Mouse (Mus musculus) MEL (cell line): ENCODE measurements around the gene AC170998.1. TPM values are rescaled to one million over a fixed set of nuclear protein-coding genes. Genes with fewer than 3 reads are reported as not detected.

ENCODE experiments used
- DNase-seq: peaks from one replicate; pipeline ENCODE4 v3.0.0; 2011; ENCODE audit warnings: low read depth, low spot score
- H3K27ac ChIP-seq: 2 replicates; pipeline ENCODE4 v1.5.1; 2012; ENCODE audit warnings: low read depth, mild to moderate bottlenecking, control low read depth, low read length, moderate library complexity; ENCODE audit not compliant: control insufficient read depth
- H3K27me3 ChIP-seq, 2 experiments: fragments of 150-350 bp in 1 of 2; sonication (generic) in 1 of 2; 2 replicates each; pipeline ENCODE4 v1.6.1; 2012; ENCODE audit warnings: low read length in 2 of 2, mild to moderate bottlenecking in 2 of 2, improper control_type of control experiment in 1 of 2, moderate library complexity in 1 of 2; ENCODE audit not compliant: insufficient read depth in 2 of 2, control insufficient read depth in 1 of 2
- H3K36me3 ChIP-seq, 2 experiments: 2 replicates each; pipeline ENCODE4 v1.6.1; 2012 to 2014; ENCODE audit warnings: low read length in 2 of 2, improper control_type of control experiment in 1 of 2, inconsistent platforms in 1 of 2, mild to moderate bottlenecking in 1 of 2; ENCODE audit not compliant: insufficient read depth in 2 of 2, control insufficient read depth in 1 of 2
- H3K4me1 ChIP-seq, 2 experiments: fragments of 150-350 bp in 1 of 2; sonication (generic) in 1 of 2; 2 replicates each; pipeline ENCODE4 v1.6.1; 2012; ENCODE audit warnings: low read length in 2 of 2, improper control_type of control experiment in 1 of 2, mild to moderate bottlenecking in 1 of 2; ENCODE audit not compliant: insufficient read depth in 2 of 2, control insufficient read depth in 1 of 2
- H3K4me3 ChIP-seq, 2 experiments: fragments of 150-350 bp in 1 of 2; sonication (generic) in 1 of 2; 2 replicates each; pipeline ENCODE4 v1.5.1; 2012; ENCODE audit warnings: low read depth in 2 of 2, low read length in 2 of 2, mild to moderate bottlenecking in 2 of 2, moderate library complexity in 2 of 2, control low read depth in 1 of 2, improper control_type of control experiment in 1 of 2; ENCODE audit not compliant: control insufficient read depth in 1 of 2, insufficient read depth in 1 of 2
- H3K79me2 ChIP-seq: 2 replicates; pipeline ENCODE4 v1.6.1; 2012; ENCODE audit warnings: mild to moderate bottlenecking, low read length, moderate library complexity; ENCODE audit not compliant: control insufficient read depth, poor library complexity, insufficient read depth
- H3K9ac ChIP-seq: 2 replicates; pipeline ENCODE4 v1.6.1; 2012; ENCODE audit warnings: low read depth, mild to moderate bottlenecking, control low read depth, low read length, moderate library complexity; ENCODE audit not compliant: control insufficient read depth, poor library complexity, severe bottlenecking
- H3K9me3 ChIP-seq: fragments of 150-350 bp; sonication (generic); replicated peaks from 2 replicates; pipeline ENCODE4 v1.6.1; 2012; ENCODE audit warnings: mild to moderate bottlenecking, low read length, improper control_type of control experiment, moderate library complexity; ENCODE audit not compliant: insufficient read depth
- CHD1 ChIP-seq: IDR thresholded peaks from 2 replicates; pipeline ENCODE4 v1.6.1; 2012; ENCODE audit warnings: low read depth, mild to moderate bottlenecking, inconsistent platforms, low read length, improper control_type of control experiment
- CTCF ChIP-seq, 3 experiments: IDR thresholded peaks in 2 of 3; conservative IDR thresholded peaks in 1 of 3; 2 replicates each; pipeline ENCODE4 v1.5.1; 2011 to 2012; ENCODE audit warnings: low read length in 3 of 3, low read depth in 2 of 3, mild to moderate bottlenecking in 2 of 3, improper control_type of control experiment in 1 of 3, inconsistent platforms in 1 of 3, mixed read lengths in 1 of 3, moderate library complexity in 1 of 3; ENCODE audit not compliant: control insufficient read depth in 1 of 3, insufficient read depth in 1 of 3, poor library complexity in 1 of 3, severe bottlenecking in 1 of 3
- EP300 ChIP-seq, 2 experiments: IDR thresholded peaks; 2 replicates each; pipeline ENCODE4 v1.6.1; 2011; ENCODE audit warnings: improper control_type of control experiment in 2 of 2, low read length in 2 of 2, low read depth in 1 of 2, mild to moderate bottlenecking in 1 of 2
- ETS1 ChIP-seq: IDR thresholded peaks from 2 replicates; pipeline ENCODE4 v1.6.1; 2012; ENCODE audit warnings: low read depth, mild to moderate bottlenecking, inconsistent platforms, low read length, improper control_type of control experiment, moderate library complexity
- GATA1 ChIP-seq: IDR thresholded peaks from 2 replicates; pipeline ENCODE4 v1.6.1; 2011; ENCODE audit warnings: low read depth, low read length, improper control_type of control experiment
- HCFC1 ChIP-seq: IDR thresholded peaks from 2 replicates; pipeline ENCODE4 v1.6.1; 2012; ENCODE audit warnings: low read depth, mild to moderate bottlenecking, inconsistent platforms, low read length, improper control_type of control experiment, moderate library complexity
- JUND ChIP-seq: IDR thresholded peaks from 2 replicates; pipeline ENCODE4 v1.6.1; 2011; ENCODE audit warnings: low read depth, mild to moderate bottlenecking, improper control_type of control experiment, low read length
- MAX ChIP-seq: IDR thresholded peaks from 2 replicates; pipeline ENCODE4 v1.6.1; 2011; ENCODE audit warnings: low read length, improper control_type of control experiment
- MEF2A ChIP-seq: IDR thresholded peaks from 2 replicates; pipeline ENCODE4 v1.6.1; 2014; ENCODE audit warnings: low read depth, mild to moderate bottlenecking, inconsistent platforms, low read length, improper control_type of control experiment; ENCODE audit not compliant: poor library complexity, insufficient replicate concordance, severe bottlenecking; ENCODE audit errors: extremely low read depth
- MYC ChIP-seq: IDR thresholded peaks from 2 replicates; pipeline ENCODE4 v1.6.1; 2011; ENCODE audit warnings: low read depth, mild to moderate bottlenecking, low read length, improper control_type of control experiment, moderate library complexity
- NRF1 ChIP-seq: IDR thresholded peaks from 2 replicates; pipeline ENCODE4 v1.6.1; 2014; ENCODE audit warnings: low read depth, mild to moderate bottlenecking, inconsistent platforms, low read length, improper control_type of control experiment, moderate library complexity; ENCODE audit not compliant: poor library complexity, insufficient read depth, severe bottlenecking
- POLR2A ChIP-seq, 2 experiments: IDR thresholded peaks; 2 replicates each; pipeline ENCODE4 v1.6.1; 2011 to 2012; ENCODE audit warnings: low read length in 2 of 2, mild to moderate bottlenecking in 2 of 2, control low read depth in 1 of 2, improper control_type of control experiment in 1 of 2, low read depth in 1 of 2, moderate library complexity in 1 of 2; ENCODE audit not compliant: control insufficient read depth in 1 of 2, insufficient read depth in 1 of 2, poor library complexity in 1 of 2
- POLR2AphosphoS5 ChIP-seq: IDR thresholded peaks from 2 replicates; pipeline ENCODE4 v1.6.1; 2012; ENCODE audit warnings: low read depth, borderline replicate concordance, mild to moderate bottlenecking, inconsistent platforms, low read length, moderate library complexity, mixed read lengths
- RCOR1 ChIP-seq: IDR thresholded peaks from 2 replicates; pipeline ENCODE4 v1.6.1; 2012; ENCODE audit warnings: low read depth, mild to moderate bottlenecking, inconsistent platforms, low read length, improper control_type of control experiment
- SIN3A ChIP-seq: IDR thresholded peaks from 2 replicates; pipeline ENCODE4 v1.6.1; 2012; ENCODE audit warnings: low read length, improper control_type of control experiment, inconsistent platforms
- TAL1 ChIP-seq: IDR thresholded peaks from 2 replicates; pipeline ENCODE4 v1.6.1; 2012; ENCODE audit warnings: mild to moderate bottlenecking, inconsistent platforms, low read length, moderate library complexity, mixed read lengths
- TBP ChIP-seq: IDR thresholded peaks from 2 replicates; pipeline ENCODE4 v1.8.0; 2011; ENCODE audit warnings: low read depth, low read length, improper control_type of control experiment
- UBTF ChIP-seq: IDR thresholded peaks from 2 replicates; pipeline ENCODE4 v1.6.1; 2012; ENCODE audit warnings: low read depth, mild to moderate bottlenecking, inconsistent platforms, low read length, improper control_type of control experiment, moderate library complexity, borderline replicate concordance; ENCODE audit not compliant: insufficient read depth
- USF2 ChIP-seq, 2 experiments: IDR thresholded peaks; 2 replicates each; pipeline ENCODE4 v1.6.1; 2011 to 2012; ENCODE audit warnings: improper control_type of control experiment in 2 of 2, low read length in 2 of 2, borderline replicate concordance in 1 of 2, inconsistent platforms in 1 of 2, low read depth in 1 of 2, mild to moderate bottlenecking in 1 of 2; ENCODE audit not compliant: insufficient read depth in 1 of 2
- ZKSCAN1 ChIP-seq: IDR thresholded peaks from 2 replicates; pipeline ENCODE4 v1.6.1; 2012; ENCODE audit warnings: low read depth, mild to moderate bottlenecking, inconsistent platforms, low read length, improper control_type of control experiment, moderate library complexity
- ZMIZ1 ChIP-seq: IDR thresholded peaks from 2 replicates; pipeline ENCODE4 v1.6.1; 2012; ENCODE audit warnings: low read depth, mild to moderate bottlenecking, inconsistent platforms, low read length, improper control_type of control experiment, moderate library complexity
- polyA plus RNA-seq, 2 experiments: library from polyadenylated mRNA; stranded (reverse) in 1 of 2; unstranded in 1 of 2; fragments of >175 nt in 1 of 2; fragments of >200 nt in 1 of 2; gene quantifications; 2 replicates each; pipeline versions ENCODE4 v1.2.1 to v1.2.4; 2012; ENCODE audit warnings: low replicate concordance in 2 of 2, low read depth in 1 of 2; ENCODE audit not compliant: insufficient read length in 2 of 2, insufficient read depth in 1 of 2, missing spikeins in 1 of 2
- total RNA-seq: library from RNA; depleted of rRNA; stranded (reverse); fragments of 300-350 nt; gene quantifications from 2 replicates; pipeline ENCODE4 v1.2.3, GENCODE M21; 2012

The AC170998.1 gene
- total and polyA plus RNA-seq, 3 experiments: 0.42 TPM; not detected in 1

DNA sequence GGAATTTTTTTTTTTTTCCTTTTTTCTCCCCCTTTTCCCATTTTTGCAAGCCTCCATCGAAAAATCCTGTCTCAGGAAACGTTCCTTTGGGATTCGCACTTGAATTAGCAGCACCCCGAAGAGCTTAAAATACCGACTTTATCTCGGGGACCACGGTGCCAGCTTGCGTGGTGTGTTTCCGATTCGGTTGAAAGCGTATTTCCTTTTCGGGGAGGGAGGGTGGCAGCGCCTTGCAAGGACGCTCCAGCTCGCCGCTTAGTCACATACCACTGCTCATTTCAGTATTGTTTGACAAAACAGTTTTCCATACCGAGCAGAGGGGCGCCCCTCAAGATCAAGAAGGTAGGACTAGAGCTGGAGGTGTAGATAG, 33.6 kb upstream of the AC170998.1 start (continued):
- TF ChIP-seq EP300 (IDR thresholded peaks at IDR 0.05; ENCODE audit: low read depth in 1 of 2, low read length in 2 of 2) (peak in 1 of 2 experiments; percentile 72; a peak in 2 of 4 replicates), ETS1 (0 out of 2 replicates have a peak, but pooled peaks have one; percentile 36), UBTF (no peak), USF2 (IDR thresholded peaks at IDR 0.05; ENCODE audit: borderline replicate concordance in 1 of 2, insufficient read depth in 1 of 2, low read depth in 1 of 2, low read length in 2 of 2) (no peak), ZKSCAN1 (no peak), POLR2A (IDR thresholded peaks at IDR 0.05; ENCODE audit: control insufficient read depth in 1 of 2, insufficient read depth in 1 of 2, low read depth in 1 of 2, low read length in 2 of 2, poor library complexity in 1 of 2) (peak in 1 of 2 experiments; percentile 60; a peak in 2 of 4 replicates), CHD1 (0 out of 2 replicates have a peak, but pooled peaks have one; percentile 60), MYC (0 out of 2 replicates have a peak, but pooled peaks have one; percentile 54), HCFC1 (peak; percentile 57; the same call in 1 of the 2 replicates), POLR2AphosphoS5 (no peak), TAL1 (peak; percentile 77), TBP (peak; percentile 53; the same call in 1 of the 2 replicates), ZMIZ1 (no peak), CTCF (IDR thresholded peaks at IDR 0.05 in 2 of 3, conservative IDR thresholded peaks at IDR 0.05 in 1 of 3; ENCODE audit: control insufficient read depth in 1 of 3, insufficient read depth in 1 of 3, low read depth in 2 of 3, low read length in 3 of 3, poor library complexity in 1 of 3, severe bottlenecking in 1 of 3) (no peak), JUND (no peak), GATA1 (peak; percentile 63; the same call in 1 of the 2 replicates), MEF2A (0 out of 2 replicates have a peak, but pooled peaks have one; percentile 57), NRF1 (no peak)

DNA sequence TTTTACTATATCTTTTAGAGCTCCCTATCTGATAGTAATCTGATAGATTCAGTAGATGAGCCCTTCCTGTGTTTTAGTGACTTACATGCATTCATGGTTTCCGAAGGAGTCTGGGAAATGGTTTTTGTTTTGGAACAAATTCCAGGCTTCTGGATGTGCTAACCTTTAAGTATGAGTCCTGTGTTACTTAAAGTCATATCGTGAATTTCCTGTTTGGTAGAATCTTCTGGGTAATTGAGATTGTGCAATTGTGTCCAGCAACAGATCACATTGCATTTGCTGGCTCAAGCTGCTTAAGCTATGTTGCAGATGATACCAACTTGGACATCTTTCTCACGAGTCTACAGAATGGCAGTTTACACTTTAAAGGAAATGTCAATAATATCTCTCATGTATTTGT, 32.8 kb upstream of the AC170998.1 start:
- Histone ChIP-seq H3K4me1 (peaks cover 13 to 35% of the 10 kb centered on the region in 2 experiments), H3K27me3 (no peaks in the 10 kb centered on the region), H3K9me3 (no peaks in the 10 kb centered on the region), H3K36me3 (peaks cover 0 to 54% of the 10 kb centered on the region in 2 experiments; a peak in 2 of 4 replicates), H3K9ac (peak overlapping the region; percentile 97), H3K4me3 (peak overlapping the region; percentile 58 to 97), H3K27ac (no peak overlapping the region), H3K79me2 (peaks cover 65% of the 10 kb centered on the region)
- DNase-seq: no peak
- no peak for TF ChIP-seq SIN3A
- TF ChIP-seq HCFC1: no peak
- no peak for TF ChIP-seq NRF1
- TF ChIP-seq MAX: no peak
- peak; percentile 39; the same call in 1 of the 2 replicates for TF ChIP-seq GATA1
- no peak for TF ChIP-seq ETS1
- 0 out of 2 replicates have a peak, but pooled peaks have one; percentile 21 for TF ChIP-seq TAL1
- no peak for TF ChIP-seq RCOR1
